Mouse (Mus musculus) G1E (cell line): ENCODE results near the gene Ybx1. TPM values are rescaled to one million over a fixed set of nuclear protein-coding genes. Genes with fewer than 3 reads are reported as not detected.

ENCODE experiments used
- ATAC-seq: 2 replicates; pipeline ENCODE4 v1.8.0; 2016; ENCODE audit warnings: mild to moderate bottlenecking; ENCODE audit not compliant: insufficient number of reproducible peaks, poor library complexity, low FRiP score, severe bottlenecking; ENCODE audit errors: extremely low read depth
- DNase-seq: peaks from one replicate; pipeline ENCODE4 v3.0.0; 2012; ENCODE audit warnings: low spot score
- H3K27me3 ChIP-seq: 2 replicates; pipeline ENCODE4 v1.6.1; 2012; ENCODE audit warnings: mild to moderate bottlenecking, low read length, inconsistent platforms; ENCODE audit not compliant: insufficient read depth
- H3K36me3 ChIP-seq: replicated peaks from 2 replicates; pipeline ENCODE3; 2012; ENCODE audit warnings: mild to moderate bottlenecking, inconsistent platforms
- H3K4me1 ChIP-seq: 2 replicates; pipeline ENCODE4 v1.6.1; 2012; ENCODE audit warnings: low read depth, low read length, inconsistent platforms, mixed read lengths; ENCODE audit not compliant: insufficient read depth
- H3K4me3 ChIP-seq: 2 replicates; pipeline ENCODE4 v1.5.1; 2012; ENCODE audit warnings: low read depth, mild to moderate bottlenecking, inconsistent platforms, low read length, moderate library complexity, mixed read lengths
- H3K9me3 ChIP-seq: replicated peaks from 2 replicates; pipeline ENCODE4 v1.6.1; 2012; ENCODE audit warnings: inconsistent platforms
- CTCF ChIP-seq: IDR thresholded peaks from 2 replicates; pipeline ENCODE4 v1.5.1; 2012; ENCODE audit warnings: low read depth, low read length, inconsistent platforms, mixed read lengths
- GATA1 ChIP-seq: IDR thresholded peaks from 2 replicates; pipeline ENCODE4 v1.6.1; 2012; ENCODE audit warnings: borderline replicate concordance, low read length, inconsistent platforms, mixed read lengths
- GATA2 ChIP-seq: IDR thresholded peaks from 2 replicates; pipeline ENCODE4 v1.6.1; 2012; ENCODE audit warnings: low read depth, low read length, inconsistent platforms, borderline replicate concordance
- POLR2AphosphoS5 ChIP-seq: IDR thresholded peaks from 2 replicates; pipeline ENCODE4 v1.6.1; 2012; ENCODE audit warnings: low read depth, low read length, inconsistent platforms; ENCODE audit not compliant: insufficient replicate concordance
- TAL1 ChIP-seq: conservative IDR thresholded peaks from 2 replicates; pipeline ENCODE4 v1.6.1; 2012; ENCODE audit warnings: low read depth, low read length, inconsistent platforms, mixed read lengths
- polyA plus RNA-seq: library from polyadenylated mRNA; stranded (reverse); fragments of >175 nt; gene quantifications from 2 replicates; pipeline ENCODE4 v1.2.3, GENCODE M21; 2012
- total RNA-seq, 2 experiments: library from RNA; stranded (forward) in 1 of 2; stranded (reverse) in 1 of 2; fragments of 200-1000 nt in 1 of 2; fragments of >200 nt in 1 of 2; fragmentation: Nextera tagmentation in 1 of 2; gene quantifications; 2 replicates each; pipeline ENCODE4 v1.2.3; 2014 to 2017

The Ybx1 gene
- total RNA-seq (2014; fragmentation: Nextera tagmentation) (2,303 and 2,320 TPM in 2 replicates), total RNA-seq (2017) (1,199 and 1,332 TPM in 2 replicates), polyA plus RNA-seq (2,579 and 3,487 TPM in 2 replicates)

DNA sequence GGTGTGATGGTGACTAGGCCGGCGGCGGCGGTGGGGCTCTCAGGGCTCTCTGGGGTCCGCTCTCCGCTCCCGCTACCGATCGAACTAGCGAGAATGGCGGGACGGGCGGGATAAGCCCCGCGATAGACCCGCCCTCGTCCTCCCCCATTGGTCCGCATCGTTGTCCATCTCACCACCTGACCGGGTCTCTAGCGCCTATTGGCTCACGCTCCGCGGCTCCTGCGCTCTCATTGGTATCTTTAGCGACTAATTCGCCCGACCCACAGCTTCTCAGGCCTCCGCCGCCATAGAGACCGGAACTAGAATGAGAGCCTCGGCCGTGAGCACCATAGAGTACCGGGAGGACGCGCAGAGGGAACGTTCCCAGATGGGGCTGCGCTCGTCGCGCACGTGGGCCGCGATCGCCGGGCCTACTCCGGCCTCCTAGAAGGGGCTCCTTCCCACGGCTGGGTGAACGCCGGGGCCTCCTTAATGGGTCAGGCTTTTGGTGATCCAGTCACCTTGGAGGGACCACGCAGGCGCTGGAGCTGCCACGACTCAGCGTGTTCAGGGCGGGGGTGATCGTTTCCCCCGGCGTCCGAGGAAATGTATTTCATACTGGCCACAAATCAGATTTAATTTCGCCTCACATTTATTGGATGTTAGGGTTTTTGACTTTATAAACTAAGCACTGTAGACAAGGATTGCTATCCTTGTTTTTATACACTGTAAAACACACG lies at the start of gene Ybx1:
Gene Ybx1, minus strand, starts transcription at position 190 of the 719 bp plus-strand sequence.
- DNase-seq, result peak; percentile 95
- Histone ChIP-seq H3K4me1 (peaks cover 26% of the 10 kb centered on the region), H3K27me3 (no peaks in the 10 kb centered on the region), H3K4me3 (peak within 1 kb of the TSS; percentile 85), H3K36me3 (peaks cover 44% of the 10 kb centered on the region), H3K9me3 (no peaks in the 10 kb centered on the region)
- TF ChIP-seq POLR2AphosphoS5 (no peak), CTCF (no peak), GATA2 (no peak), GATA1 (no peak), TAL1 (no peak)
- peak; percentile 97 for ATAC-seq

DNA sequence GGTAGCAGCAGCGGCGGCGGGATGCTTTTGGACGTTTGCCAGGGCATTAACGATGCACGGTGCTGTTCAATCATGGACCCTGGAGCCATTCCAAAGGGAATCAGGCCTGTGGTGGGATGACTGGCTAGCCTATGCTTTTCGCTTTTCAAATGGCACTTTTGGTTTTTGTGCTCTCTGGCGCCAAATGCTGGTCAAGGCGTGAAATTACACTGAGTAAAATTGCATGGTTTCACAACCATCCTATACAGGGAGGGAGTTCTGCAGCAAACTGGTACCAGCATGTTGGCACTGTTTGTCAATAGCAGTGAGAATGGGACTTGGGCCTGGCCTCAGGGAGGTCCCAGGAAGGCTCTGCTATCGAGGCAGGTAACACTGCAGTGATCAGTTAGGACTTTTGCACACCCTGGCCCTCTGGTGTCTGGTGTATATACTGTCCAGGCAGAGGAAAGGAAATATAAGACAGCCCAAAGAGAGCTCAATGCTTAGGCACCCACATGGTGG lies 44.5 kb upstream of the Ybx1 start:
- ATAC-seq (peak; percentile 28), DNase-seq (peak; percentile 33)
- no peak overlapping the region for H3K4me3 ChIP-seq
- peaks cover 21% of the 10 kb centered on the region for H3K27me3 ChIP-seq
- peak; percentile 78 for TF ChIP-seq CTCF
- no peak for TF ChIP-seq POLR2AphosphoS5
- H3K36me3 ChIP-seq, result no peaks in the 10 kb centered on the region
- no peaks in the 10 kb centered on the region for H3K9me3 ChIP-seq
- H3K4me1 ChIP-seq, result peaks cover 3% of the 10 kb centered on the region; the same call in 1 of the 2 replicates

DNA sequence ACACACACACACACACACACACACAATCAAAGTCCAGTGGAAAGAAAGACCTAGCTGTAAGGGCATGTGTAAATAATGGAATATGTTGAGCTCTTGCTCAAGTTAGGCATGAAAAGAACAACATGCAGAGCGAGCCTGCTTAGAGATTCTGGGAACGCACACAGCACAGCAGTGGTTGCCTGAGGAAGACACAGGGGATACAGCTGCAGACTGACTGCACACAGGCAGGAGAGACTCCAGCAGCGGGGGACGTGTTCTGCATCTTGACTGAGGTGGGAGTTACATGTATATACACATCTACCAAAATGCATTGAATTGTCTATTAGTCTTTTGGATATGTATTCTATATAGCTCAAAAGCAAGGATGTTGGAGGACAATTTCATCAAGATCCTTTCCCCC lies 44.0 kb upstream of the Ybx1 start:
- no peak for DNase-seq

GRCm38 (mm10) chr4:119333487-119333886 lies 39.1 kb upstream of the Ybx1 start:
- Histone ChIP-seq H3K4me1 (no peaks in the 10 kb centered on the region), H3K9me3 (no peaks in the 10 kb centered on the region), H3K36me3 (no peaks in the 10 kb centered on the region), H3K27me3 (peaks cover 44% of the 10 kb centered on the region), H3K4me3 (no peak overlapping the region)
- ATAC-seq, result no peak
- TF ChIP-seq POLR2AphosphoS5 (no peak), CTCF (no peak), GATA1 (no peak), GATA2 (no peak)
- no peak for DNase-seq

More for the DNA sequence above, 44.0 kb upstream of the Ybx1 start:
- H3K9me3 ChIP-seq, result no peaks in the 10 kb centered on the region
- H3K27me3 ChIP-seq, result peaks cover 21% of the 10 kb centered on the region
- H3K4me3 ChIP-seq, result no peak overlapping the region
- peaks cover 3% of the 10 kb centered on the region; the same call in 1 of the 2 replicates for H3K4me1 ChIP-seq
- no peaks in the 10 kb centered on the region for H3K36me3 ChIP-seq
- TF ChIP-seq POLR2AphosphoS5 (no peak), CTCF (no peak), GATA2 (no peak), TAL1 (no peak), GATA1 (no peak)
- no peak for ATAC-seq

DNA sequence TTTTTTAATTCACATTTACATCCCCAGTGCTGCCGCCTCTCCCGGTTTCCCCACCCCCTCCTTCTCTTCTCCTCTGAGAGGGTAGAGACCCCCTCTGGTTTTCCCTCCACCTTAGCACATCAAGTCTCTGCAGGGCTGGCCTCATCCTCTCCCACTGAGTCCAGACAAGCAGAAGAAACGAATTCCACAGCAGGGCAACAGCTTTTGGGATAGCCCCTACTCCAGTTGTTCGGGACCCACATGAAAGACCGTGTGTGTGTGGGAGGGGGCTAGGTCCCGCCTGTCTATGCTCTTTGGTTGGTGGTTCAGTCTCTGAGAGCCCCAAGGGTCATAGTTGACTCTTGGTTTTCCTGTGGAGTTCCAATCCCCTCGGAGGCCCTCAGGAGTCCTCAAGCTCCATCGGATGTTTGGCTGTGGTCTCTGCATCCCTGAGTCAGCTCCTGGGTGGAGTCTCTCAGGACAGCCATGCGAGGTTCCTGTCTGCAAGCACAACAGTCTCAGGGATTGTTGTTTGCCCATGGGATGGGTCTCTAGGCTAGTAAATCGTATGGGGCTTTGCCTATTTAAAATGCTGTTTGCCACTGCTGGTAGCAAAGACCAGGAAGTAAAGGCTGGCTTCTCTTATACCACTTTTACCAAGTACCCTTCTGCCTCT lies 26.6 kb upstream of the Ybx1 start:
- H3K9me3 ChIP-seq, result no peaks in the 10 kb centered on the region
- TF ChIP-seq POLR2AphosphoS5 (no peak), GATA2 (no peak), GATA1 (no peak), CTCF (no peak), TAL1 (no peak)
- peak; percentile 15 for DNase-seq
- peaks cover 30% of the 10 kb centered on the region for H3K4me1 ChIP-seq
- peaks cover 36% of the 10 kb centered on the region for H3K36me3 ChIP-seq
- H3K27me3 ChIP-seq, result peaks cover 14% of the 10 kb centered on the region
- no peak for ATAC-seq
- H3K4me3 ChIP-seq, result peak overlapping the region; percentile 88

- TF ChIP-seq TAL1 (no peak), CTCF (no peak), GATA2 (no peak)
- H3K4me1 ChIP-seq, result peaks cover 30% of the 10 kb centered on the region
- DNase-seq (peak; percentile 81), ATAC-seq (peak; percentile 97)
- H3K36me3 ChIP-seq, result peaks cover 43% of the 10 kb centered on the region
- H3K9me3 ChIP-seq, result no peaks in the 10 kb centered on the region
- H3K27me3 ChIP-seq, result peaks cover 14% of the 10 kb centered on the region
- H3K4me3 ChIP-seq, result peak within 1 kb of the TSS; percentile 88
Measured at GRCm38 (mm10) chr4:119320131-119320830, 25.9 kb upstream of the Ybx1 start, which contains the start of gene Ppih. Ppih (minus strand) TSS chr4:119320546.
